Mouse (Mus musculus) B cell, adult 67 days (primary cell): Measurements from ENCODE around the gene Prdm16. TPM values are rescaled to one million over a fixed set of nuclear protein-coding genes. Genes with fewer than 3 reads are reported as not detected.

Source experiments
- total RNA-seq, 2 experiments: library from RNA; stranded (reverse); gene quantifications; 4 replicates each; pipeline ENCODE4 v1.2.4; 2023

The Prdm16 gene
- total RNA-seq: 1 to 10 TPM in 1 of 2 experiments, under 1 TPM in 1; 0.53 to 1.4 TPM

DNA sequence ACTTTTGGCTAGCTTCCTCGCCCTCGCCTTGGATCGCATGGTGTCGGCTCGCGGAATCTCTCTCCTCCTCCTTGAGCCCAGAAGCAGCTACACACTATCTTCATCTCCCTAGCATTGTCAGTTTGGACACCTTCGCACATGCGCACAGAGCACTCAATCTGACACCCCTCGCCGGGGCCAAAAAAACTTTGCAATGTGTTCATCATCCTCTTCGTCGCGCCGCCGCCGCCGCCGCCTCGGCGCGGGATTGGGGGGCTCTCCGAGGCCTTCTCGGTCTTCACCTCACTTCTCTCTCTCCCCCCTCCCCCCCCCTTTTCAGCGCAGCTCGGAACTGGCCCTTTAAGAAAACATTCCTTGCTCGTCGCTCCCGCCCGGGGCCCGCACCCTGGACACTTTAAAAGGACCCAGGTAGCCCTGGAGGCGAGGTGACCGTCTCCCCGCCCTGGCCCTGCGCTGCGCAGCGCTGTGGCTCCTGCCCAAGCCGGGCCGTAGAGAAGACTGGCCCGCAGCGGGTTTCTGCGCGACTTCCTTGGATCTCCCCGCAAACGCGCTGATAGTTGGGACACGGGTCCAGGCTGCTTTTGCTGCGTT is at the start of gene Prdm16:
Gene Prdm16, minus strand, starts transcription at position 153 of the 591 bp plus-strand sequence.

DNA sequence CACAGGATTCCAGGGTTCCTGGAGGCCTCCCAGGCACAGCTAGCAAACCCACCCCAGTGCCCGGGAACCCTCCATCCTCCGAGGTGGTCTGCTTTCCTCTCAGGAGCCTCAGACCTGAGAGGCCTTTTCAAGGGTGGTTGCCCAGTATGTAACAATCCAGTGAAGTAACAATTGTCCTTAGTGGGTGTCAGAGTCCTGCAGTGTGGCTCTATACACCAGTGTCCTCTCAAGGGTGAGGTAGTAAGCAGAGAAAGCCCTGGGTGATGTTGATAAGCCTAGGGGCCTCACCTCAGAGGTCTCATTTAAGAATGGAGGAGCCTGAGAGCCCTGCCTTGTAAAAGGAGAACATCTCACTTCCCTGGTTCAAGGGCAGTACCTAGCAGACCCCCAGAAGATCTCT is 31.1 kb upstream of the Prdm16 start, which contains the start of gene Actrt2:
Gene Actrt2, minus strand, starts transcription at position 101 of the 400 bp plus-strand sequence.

DNA sequence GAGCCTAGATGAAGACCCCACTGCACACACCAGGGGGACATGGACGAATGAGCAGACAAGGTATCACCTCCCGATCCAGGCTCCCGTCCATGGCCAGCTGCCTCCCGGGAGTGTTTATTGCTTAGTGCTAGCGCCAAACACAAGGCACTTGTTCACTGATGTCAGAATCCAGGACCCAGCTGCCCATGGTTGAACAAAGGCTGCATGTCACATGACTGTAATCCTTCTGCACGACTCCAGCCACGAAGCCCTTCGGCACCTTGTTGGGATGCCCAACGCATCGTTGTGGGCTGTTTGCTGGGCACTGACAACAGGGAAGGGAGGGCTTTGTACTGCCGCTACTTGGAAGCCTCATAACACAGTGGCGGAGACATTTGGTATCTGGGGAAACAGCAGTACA is 300.9 kb downstream of the Prdm16 start, which contains the start of gene B230104I21Rik:
Gene B230104I21Rik, plus strand, starts transcription at position 367 of the 400 bp plus-strand sequence.

DNA sequence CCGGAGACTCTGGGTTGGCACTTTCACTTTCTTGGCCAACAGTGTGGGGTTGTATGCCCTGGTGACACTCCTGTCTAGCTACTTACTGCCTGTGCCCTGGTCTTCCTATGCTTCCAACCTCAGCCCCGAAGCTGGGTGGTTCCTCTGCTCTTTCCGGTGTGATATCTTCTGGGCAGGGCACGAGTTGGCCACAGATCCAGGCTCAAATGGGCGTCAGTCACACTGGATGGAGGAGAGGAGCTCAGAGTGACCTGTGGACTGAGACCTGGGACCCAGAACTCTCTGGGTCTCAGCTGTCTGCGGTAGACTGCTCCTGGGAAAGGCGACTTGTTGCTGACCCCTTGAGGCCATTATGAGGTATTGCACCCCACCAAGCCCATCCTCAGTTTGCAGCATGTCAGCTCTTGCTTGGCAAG is 335.2 kb downstream of the Prdm16 start, which contains the start of gene Arhgef16:
Gene Arhgef16, minus strand, starts transcription at position 211 of the 416 bp plus-strand sequence.

Other genes with a start within 250 kb of the Prdm16 start
- not detected for gene Actrt2, start 31.0 kb upstream of the Prdm16 start, total RNA-seq
- gene Ttc34, start 200.6 kb upstream of the Prdm16 start, total RNA-seq: not detected
- not detected for gene Mmel1, start 232.7 kb upstream of the Prdm16 start, total RNA-seq